Mouse (Mus musculus) left cerebral cortex, postnatal 14 days (tissue): Measurements from ENCODE around the gene Bex2. TPM values are rescaled to one million over a fixed set of nuclear protein-coding genes. Genes with fewer than 3 reads are reported as not detected.
"Not testable (repeated sequence)": the region's sequence is repeated elsewhere in the genome, so short reads cannot be mapped to it uniquely, and the experiment has no call there.

Source experiments
- DNase-seq, 2 experiments: peaks; one replicate each; pipeline ENCODE4 v3.0.0; 2021 to 2022; ENCODE audit warnings: low spot score in 2 of 2, mixed read lengths in 1 of 2
- intact Hi-C: fragments of 180-260 bp; cut with DNase I; formaldehyde crosslinking; loops from one replicate; pipeline ENCODE4 v1.15.1; 2025
- long read RNA-seq, 2 experiments: library from polyadenylated mRNA; stranded (forward); transcript quantifications; one replicate each; pipeline ENCODE4 v2.0.0; 2021
- total RNA-seq, 2 experiments: library from RNA; stranded (reverse); gene quantifications; 2 replicates each; pipeline ENCODE4 v1.2.3; 2021

Gene Bex2
- 100 to 1,000 TPM; 410 to 431 TPM for total RNA-seq
- long read RNA-seq, experiment 1, transcript Bex2-201 (3 exons, 903 nt), result major isoform, 314 of 432 reads
- long read RNA-seq, experiment 1, partial matches to known transcripts, result 115 of 432 reads
- long read RNA-seq, experiment 1, other reads (novel, unspliced or antisense), result 3 of 432 reads
- long read RNA-seq, experiment 2, transcript Bex2-201 (3 exons, 903 nt), result major isoform, 256 of 349 reads
- long read RNA-seq, experiment 2, partial matches to known transcripts, result 92 of 349 reads
- long read RNA-seq, experiment 2, other reads (novel, unspliced or antisense), result 1 of 349 reads

- peak; percentile 5 to 38 for DNase-seq
- intact Hi-C loops, result loop anchor here (5.0 kb wide), 1 partner anchor 39 kb away; no protein-coding TSS in a partner anchor
These were observed at the start of gene Bex2 for GRCm38 (mm10) chrX:136068020-136068419. Bex2 (minus strand) TSS chrX:136068236.

GRCm38 (mm10) chrX:136115419-136115961, 47.5 kb upstream of the Bex2 start:
- intact Hi-C loops, result no loop called here
- peak; percentile 80 to 82 for DNase-seq

GRCm38 (mm10) chrX:136115015-136115414, 47.0 kb upstream of the Bex2 start:
- intact Hi-C loops, result no loop called here
- no peak for DNase-seq

- intact Hi-C loops, result loop anchor here (1.0 to 5.0 kb wide), 2 partner anchors 41 to 61 kb away; partner anchors contain the start of gene Bex2
These were observed 39.9 kb upstream of the Bex2 start for GRCm38 (mm10) chrX:136107942-136108341.

GRCm38 (mm10) chrX:136104724-136105088, 36.7 kb upstream of the Bex2 start:
- intact Hi-C loops, result loop anchor here (5.0 kb wide), 1 partner anchor 37 kb away; the partner anchor contains the start of gene Bex2
- peak in 1 of 2 experiments; percentile 51 for DNase-seq

More at GRCm38 (mm10) chrX:136107942-136108341, 39.9 kb upstream of the Bex2 start:
- DNase-seq, result peak; percentile 66 to 73

- intact Hi-C loops, result no loop called here
- peak; percentile 11 to 54 for DNase-seq
These were observed 36.1 kb upstream of the Bex2 start for GRCm38 (mm10) chrX:136104046-136104723.

GRCm38 (mm10) chrX:136094421-136094820, 26.4 kb upstream of the Bex2 start:
- DNase-seq, result peak; percentile 20 to 35
- intact Hi-C loops, result no loop called here

- no peak for DNase-seq
- intact Hi-C loops, result no loop called here
These were observed 24.7 kb upstream of the Bex2 start for GRCm38 (mm10) chrX:136092497-136093279.

GRCm38 (mm10) chrX:136085155-136085554, 17.1 kb upstream of the Bex2 start, which contains the start of gene Nxf3:
Nxf3 (minus strand) TSS chrX:136085255.
- no peak for DNase-seq
- intact Hi-C loops, result no loop called here

- intact Hi-C loops, result loop anchor here (5.0 kb wide), 1 partner anchor 40 kb away; no protein-coding TSS in a partner anchor
- DNase-seq, result peak; percentile 19 to 28
These were observed 640 bp downstream of the Bex2 start for GRCm38 (mm10) chrX:136067201-136067991.

GRCm38 (mm10) chrX:136060698-136061097, 7.3 kb downstream of the Bex2 start:
- DNase-seq, result no peak
- intact Hi-C loops, result no loop called here

- intact Hi-C loops, result no loop called here
These were observed 16.8 kb downstream of the Bex2 start for GRCm38 (mm10) chrX:136051219-136051618.

GRCm38 (mm10) chrX:136047528-136047927, 20.5 kb downstream of the Bex2 start:
- peak; percentile 67 to 84 for DNase-seq
- intact Hi-C loops, result loop anchor here (1.0 kb wide), 1 partner anchor 61 kb away; no protein-coding TSS in a partner anchor

More at GRCm38 (mm10) chrX:136051219-136051618, 16.8 kb downstream of the Bex2 start:
- DNase-seq, result no peak

- intact Hi-C loops, result no loop called here
- DNase-seq, result no peak
These were observed 24.3 kb downstream of the Bex2 start for GRCm38 (mm10) chrX:136043726-136044125.

- peak; percentile 12 to 17 for DNase-seq
- intact Hi-C loops, result not testable (repeated sequence)
These were observed 35.0 kb downstream of the Bex2 start, which contains the start of gene Arxes1 for GRCm38 (mm10) chrX:136032799-136033763. Arxes1 (plus strand) TSS chrX:136033367.

- intact Hi-C loops, result no loop called here
- DNase-seq, result peak in 1 of 2 experiments; percentile 6
These were observed 37.7 kb downstream of the Bex2 start for GRCm38 (mm10) chrX:136030331-136030730.
